Mouse (Mus musculus): ENCODE measurements around the gene Inpp4b. TPM values are rescaled to one million over a fixed set of nuclear protein-coding genes. Genes with fewer than 3 reads are reported as not detected.
A peak's percentile ranks its signal among the peaks of the same experiment; 100 is the strongest.

Gene Inpp4b
- polyA plus RNA-seq, 1 experiment from 2014 or later, result 10.6 TPM

DNA sequence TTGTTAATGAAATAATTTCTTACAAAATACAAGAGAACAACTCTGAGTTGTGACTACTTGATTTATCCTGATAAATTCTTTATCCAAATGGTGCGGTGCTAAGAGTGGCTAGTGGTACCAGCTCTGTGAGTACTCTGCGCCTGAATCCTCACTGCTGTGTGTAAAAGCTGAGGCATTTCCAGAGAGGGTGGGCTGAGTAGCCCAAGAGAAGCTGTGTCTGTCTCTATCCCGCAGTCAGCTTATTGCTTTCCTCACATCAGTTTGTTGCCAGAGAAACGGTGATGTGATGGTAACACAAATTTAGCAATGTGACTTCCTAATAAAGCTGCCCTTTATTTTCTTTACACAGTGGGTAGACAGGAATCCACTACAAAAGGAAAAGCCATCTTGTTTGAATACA is 29.5 kb downstream of the Inpp4b start:
- Histone ChIP-seq H3K4me3 (no peak overlapping the region), H3K4me1 (no peaks in the 10 kb centered on the region), H3K27me3 (replicated peaks) (no peaks in the 10 kb centered on the region), H3K9me3 (no peaks in the 10 kb centered on the region), H3K27ac (no peak overlapping the region), H3K4me2 (no peak overlapping the region), H3K36me3 (replicated peaks) (no peaks in the 10 kb centered on the region), H3K9ac (no peak overlapping the region)
- 53% methylated on average over 4 of the region's 4 CpGs for WGBS
- ATAC-seq (replicated peaks), result 0 out of 2 replicates have a peak, but pooled peaks have one; percentile 30

DNA sequence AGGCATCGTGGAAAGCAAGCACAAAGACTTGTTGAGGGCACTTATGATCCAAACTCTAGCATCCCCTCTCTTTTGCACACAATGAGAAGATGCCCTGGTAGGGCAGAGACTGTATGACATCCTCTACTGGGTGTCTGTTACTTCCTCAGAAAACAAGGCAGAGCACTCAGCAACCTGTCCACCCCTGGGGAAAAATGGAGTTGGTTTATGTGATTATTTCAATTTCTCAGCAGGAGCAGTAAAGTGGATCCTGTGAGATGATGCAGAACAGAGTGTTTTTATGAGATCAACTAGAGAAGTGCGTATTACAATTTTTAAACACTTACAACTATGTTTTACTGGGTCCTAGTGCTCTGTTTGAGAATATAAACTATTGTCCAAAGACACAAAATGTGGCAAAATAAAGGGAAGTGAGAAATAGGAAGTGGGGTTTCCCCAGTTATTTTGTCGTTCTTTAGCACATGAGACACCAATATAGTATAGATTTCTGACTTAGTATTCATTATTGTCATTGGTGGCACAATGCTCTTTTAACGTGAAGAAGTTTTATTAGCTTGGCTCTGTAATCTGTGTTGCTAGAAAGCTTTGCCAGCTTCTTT is 32.6 kb downstream of the Inpp4b start:
- H3K4me3 ChIP-seq, result no peak overlapping the region
- no peaks in the 10 kb centered on the region for H3K9me3 ChIP-seq
- no peak overlapping the region for H3K27ac ChIP-seq
- no peak for ATAC-seq (replicated peaks)
- H3K4me1 ChIP-seq, result no peaks in the 10 kb centered on the region
- no peak overlapping the region for H3K4me2 ChIP-seq
- H3K27me3 ChIP-seq (replicated peaks), result no peaks in the 10 kb centered on the region
- H3K9ac ChIP-seq, result no peak overlapping the region
- H3K36me3 ChIP-seq (replicated peaks), result no peaks in the 10 kb centered on the region
- 81% methylated on average over 4 of the region's 4 CpGs for WGBS

DNA sequence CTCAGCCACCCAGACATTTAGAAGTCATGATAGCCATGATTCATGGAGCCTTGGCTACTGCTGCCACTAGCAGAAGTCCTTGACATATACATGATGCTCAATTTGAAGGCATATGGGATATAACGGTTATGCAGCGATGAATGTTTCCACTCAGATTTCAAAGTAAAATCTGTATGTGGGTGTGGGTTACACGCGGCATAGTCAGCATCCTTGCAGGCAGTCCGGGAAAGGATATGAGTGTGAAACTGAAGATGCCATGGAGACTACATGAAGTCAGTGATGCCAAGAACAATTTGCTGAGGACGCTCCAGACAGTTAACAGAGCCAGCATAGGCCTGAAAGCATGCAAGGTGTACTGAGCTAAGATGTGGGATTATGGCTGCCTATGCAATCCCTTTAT is 46.6 kb downstream of the Inpp4b start:
- no peaks in the 10 kb centered on the region for H3K4me1 ChIP-seq
- H3K4me3 ChIP-seq, result no peak overlapping the region
- H3K27me3 ChIP-seq (replicated peaks), result no peaks in the 10 kb centered on the region
- WGBS, result 96% methylated on average over 6 of the region's 6 CpGs
- H3K9ac ChIP-seq, result no peak overlapping the region
- no peaks in the 10 kb centered on the region for H3K36me3 ChIP-seq (replicated peaks)
- no peak overlapping the region for H3K4me2 ChIP-seq
- H3K27ac ChIP-seq, result no peak overlapping the region
- ATAC-seq (replicated peaks), result no peak
- no peaks in the 10 kb centered on the region for H3K9me3 ChIP-seq

DNA sequence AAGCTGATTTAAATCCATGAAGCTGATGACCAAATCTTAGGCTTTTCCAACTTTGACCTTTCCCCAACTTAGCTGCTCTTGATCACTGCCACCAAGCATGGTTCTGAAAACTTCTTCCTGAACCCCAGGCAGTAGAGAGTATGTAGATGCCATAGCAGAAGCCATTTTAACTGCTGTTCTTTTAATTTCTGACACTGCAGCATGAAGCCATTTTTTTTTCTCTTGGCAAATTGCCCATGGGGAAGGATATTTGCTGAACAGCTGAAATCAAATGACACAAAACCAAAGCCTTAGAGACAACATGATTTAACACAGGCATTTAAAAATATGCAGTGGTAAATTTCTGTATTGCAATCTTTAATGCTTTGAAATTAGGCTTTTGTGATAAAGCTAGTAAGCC is 56.7 kb downstream of the Inpp4b start:
- no peak overlapping the region for H3K4me2 ChIP-seq
- no peaks in the 10 kb centered on the region for H3K4me1 ChIP-seq
- H3K4me3 ChIP-seq, result no peak overlapping the region
- H3K9ac ChIP-seq, result no peak overlapping the region
- no peaks in the 10 kb centered on the region for H3K27me3 ChIP-seq (replicated peaks)
- no peak overlapping the region for H3K27ac ChIP-seq
- no peak for ATAC-seq (replicated peaks)
- no peaks in the 10 kb centered on the region for H3K9me3 ChIP-seq
- no peaks in the 10 kb centered on the region for H3K36me3 ChIP-seq (replicated peaks)

DNA sequence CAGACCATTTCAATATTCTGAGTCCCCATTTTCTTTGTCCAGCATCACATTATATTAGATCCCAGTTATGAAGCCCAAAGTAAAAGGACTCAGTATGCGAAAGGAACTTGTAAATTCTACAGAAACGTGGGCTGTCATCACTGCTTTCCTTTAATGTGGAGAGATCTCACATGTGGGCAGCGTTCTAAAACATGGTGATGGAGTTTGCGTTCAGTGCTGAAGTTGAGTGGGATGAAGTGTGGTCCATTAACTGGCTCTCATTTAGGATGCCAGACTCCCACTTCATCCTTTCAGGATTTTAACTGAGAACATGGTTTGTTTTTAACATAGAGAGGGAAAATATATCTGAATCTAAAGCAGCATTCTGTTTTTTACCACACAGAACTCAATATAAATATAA is 57.1 kb downstream of the Inpp4b start:
- ATAC-seq (replicated peaks), result no peak
- H3K27me3 ChIP-seq (replicated peaks), result no peaks in the 10 kb centered on the region
- no peak overlapping the region for H3K27ac ChIP-seq
- H3K9ac ChIP-seq, result no peak overlapping the region
- H3K4me3 ChIP-seq, result no peak overlapping the region
- no peaks in the 10 kb centered on the region for H3K9me3 ChIP-seq
- H3K4me1 ChIP-seq, result no peaks in the 10 kb centered on the region
- H3K36me3 ChIP-seq (replicated peaks), result no peaks in the 10 kb centered on the region
- 84% methylated on average over 4 of the region's 4 CpGs for WGBS
- no peak overlapping the region for H3K4me2 ChIP-seq

DNA sequence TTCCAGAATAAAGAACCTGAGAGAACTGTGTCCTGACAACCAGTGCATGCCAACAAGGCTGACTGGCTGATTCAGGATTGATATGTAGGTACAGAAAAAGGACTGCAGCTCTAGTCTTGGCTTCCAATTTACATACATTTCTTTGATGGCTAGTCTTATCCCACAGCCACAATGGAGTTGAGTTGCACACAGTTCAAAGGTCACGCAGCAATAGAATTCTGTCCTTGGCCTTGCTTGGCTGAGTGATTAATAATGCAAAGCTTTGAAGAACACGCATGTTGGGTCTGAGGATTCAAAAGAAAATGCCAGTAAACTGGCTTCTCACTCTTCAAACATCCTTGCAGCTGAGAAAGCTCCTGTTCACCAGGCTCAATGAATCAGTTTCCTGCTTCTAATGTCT is 70.4 kb downstream of the Inpp4b start:
- no peak overlapping the region for H3K4me3 ChIP-seq
- H3K4me2 ChIP-seq, result no peak overlapping the region
- no peaks in the 10 kb centered on the region for H3K4me1 ChIP-seq
- no peak overlapping the region for H3K27ac ChIP-seq
- 28% methylated on average over 2 of the region's 2 CpGs for WGBS
- H3K36me3 ChIP-seq (replicated peaks), result no peaks in the 10 kb centered on the region
- H3K27me3 ChIP-seq (replicated peaks), result no peaks in the 10 kb centered on the region
- H3K9me3 ChIP-seq, result no peaks in the 10 kb centered on the region
- no peak for ATAC-seq (replicated peaks)
- H3K9ac ChIP-seq, result no peak overlapping the region

DNA sequence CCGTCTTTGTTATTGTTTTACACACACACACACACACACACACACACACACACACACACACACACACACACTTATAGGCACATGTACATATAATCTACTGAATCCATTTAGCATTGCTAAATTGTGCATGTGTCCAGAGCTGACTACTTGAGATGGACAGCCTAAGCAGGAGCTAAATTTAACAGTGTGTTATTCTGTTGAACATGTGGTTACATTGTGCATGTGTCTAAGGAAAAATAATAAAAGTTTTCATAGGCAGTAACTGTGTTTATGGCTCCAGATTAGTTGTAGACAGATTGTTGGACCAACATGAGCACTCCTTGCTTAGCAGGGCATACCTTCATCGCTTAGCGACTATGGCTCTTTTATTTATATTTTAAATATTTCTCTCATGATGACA is 101.6 kb downstream of the Inpp4b start:
- no peaks in the 10 kb centered on the region for H3K9me3 ChIP-seq
- H3K9ac ChIP-seq, result no peak overlapping the region
- H3K4me2 ChIP-seq, result no peak overlapping the region
- WGBS, result 92% methylated on average over 3 of the region's 3 CpGs
- no peak overlapping the region for H3K4me3 ChIP-seq
- no peaks in the 10 kb centered on the region for H3K36me3 ChIP-seq (replicated peaks)
- no peak for ATAC-seq (replicated peaks)
- H3K27ac ChIP-seq, result no peak overlapping the region
- H3K4me1 ChIP-seq, result no peaks in the 10 kb centered on the region
- no peaks in the 10 kb centered on the region for H3K27me3 ChIP-seq (replicated peaks)

DNA sequence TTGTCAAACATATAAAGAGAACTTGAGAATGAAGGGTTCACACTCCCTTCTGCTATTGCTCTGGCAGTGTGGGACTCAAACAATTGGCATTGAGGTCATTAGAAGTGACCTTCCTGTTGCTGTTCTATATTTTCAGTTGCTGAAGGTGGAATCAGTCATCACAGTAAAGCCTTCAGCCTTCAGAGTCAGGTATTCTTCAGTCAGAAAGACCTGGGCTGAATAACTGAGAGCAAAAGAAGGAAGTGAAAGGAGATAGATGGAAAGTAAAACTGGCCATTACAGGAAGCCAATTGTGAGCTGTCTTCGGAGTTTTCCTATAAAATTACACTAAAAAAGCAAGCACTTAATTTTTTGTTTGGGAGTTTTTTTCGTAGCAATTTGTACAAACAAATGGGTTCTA is 107.4 kb downstream of the Inpp4b start:
- no peaks in the 10 kb centered on the region for H3K9me3 ChIP-seq
- 78% methylated on average over 2 of the region's 2 CpGs for WGBS
- H3K4me3 ChIP-seq, result no peak overlapping the region

DNA sequence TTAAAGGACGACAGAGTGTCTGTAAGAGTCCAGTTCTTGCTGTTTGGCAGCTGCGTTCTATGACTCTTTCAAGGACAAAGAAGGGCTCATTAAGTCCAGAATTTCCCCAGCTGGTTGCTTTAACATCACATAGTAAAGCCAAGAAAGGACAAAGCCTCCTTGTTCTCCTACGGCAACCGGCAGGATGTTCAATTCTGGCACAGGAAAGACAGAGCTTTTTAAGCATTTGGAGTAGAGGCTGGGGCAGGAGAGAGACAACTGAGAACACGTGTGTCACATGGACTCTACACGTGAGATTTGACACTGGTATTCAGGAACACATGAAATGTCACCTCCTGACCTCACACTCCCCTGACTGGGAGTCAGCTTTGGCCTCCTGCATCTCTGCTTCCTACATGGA is 109.7 kb downstream of the Inpp4b start:
- peak; percentile 58 for ATAC-seq (replicated peaks)
- WGBS, result 17% methylated on average over 6 of the region's 6 CpGs
- no peaks in the 10 kb centered on the region for H3K36me3 ChIP-seq (replicated peaks)

More for the DNA sequence above, 107.4 kb downstream of the Inpp4b start:
- H3K4me1 ChIP-seq, result no peaks in the 10 kb centered on the region
- H3K27me3 ChIP-seq (replicated peaks), result no peaks in the 10 kb centered on the region
- H3K36me3 ChIP-seq (replicated peaks), result no peaks in the 10 kb centered on the region
- H3K4me2 ChIP-seq, result no peak overlapping the region
- H3K9ac ChIP-seq, result no peak overlapping the region
- ATAC-seq (replicated peaks), result no peak
- no peak overlapping the region for H3K27ac ChIP-seq

DNA sequence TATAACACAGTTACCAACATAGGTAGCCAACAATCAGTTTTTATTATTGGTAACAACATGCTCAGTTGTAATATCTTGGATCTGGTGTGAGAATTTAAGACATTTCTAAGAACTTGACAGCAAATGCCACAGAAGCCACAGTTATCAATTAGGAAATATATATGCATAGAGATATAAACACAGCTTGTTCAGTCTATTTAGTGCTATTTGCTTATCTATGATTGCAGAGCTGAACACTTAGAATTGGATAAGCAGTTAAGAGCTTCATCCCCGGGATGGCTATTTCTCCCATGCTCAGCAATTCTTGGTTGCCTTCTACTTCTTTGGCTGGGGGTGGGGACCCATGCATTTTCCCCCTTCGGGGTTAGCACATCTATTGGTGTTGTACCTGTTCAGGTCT is 112.5 kb downstream of the Inpp4b start:
- WGBS, result 83% methylated on average over 2 of the region's 2 CpGs
- no peak for ATAC-seq (replicated peaks)
- H3K4me2 ChIP-seq, result no peak overlapping the region

More for the DNA sequence above, 109.7 kb downstream of the Inpp4b start:
- Histone ChIP-seq H3K9me3 (no peaks in the 10 kb centered on the region), H3K27me3 (replicated peaks) (no peaks in the 10 kb centered on the region), H3K9ac (no peak overlapping the region), H3K4me3 (no peak overlapping the region), H3K4me2 (no peak overlapping the region), H3K4me1 (no peaks in the 10 kb centered on the region), H3K27ac (no peak overlapping the region)

DNA sequence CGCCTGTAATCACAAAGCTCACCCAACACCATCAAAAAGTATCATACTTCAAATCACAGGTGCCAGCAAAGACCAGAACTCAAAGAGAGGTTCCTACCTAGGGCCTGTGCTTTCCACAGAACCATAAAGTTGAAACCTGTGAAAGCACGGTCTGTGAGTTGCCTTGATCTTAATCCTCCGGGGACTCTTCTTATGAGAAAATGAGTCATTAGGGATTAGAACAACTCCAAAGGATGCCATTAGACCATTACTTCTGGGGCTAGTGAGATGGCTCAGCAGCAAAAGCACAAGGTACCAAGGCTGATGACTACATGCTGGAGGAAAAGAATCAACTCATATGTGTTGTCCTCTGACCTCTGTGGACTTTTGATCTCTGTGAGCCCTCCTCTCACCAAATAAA is 121.4 kb downstream of the Inpp4b start:
- no peak for ATAC-seq (replicated peaks)
- Histone ChIP-seq H3K4me2 (no peak overlapping the region), H3K36me3 (replicated peaks) (no peaks in the 10 kb centered on the region), H3K4me1 (no peaks in the 10 kb centered on the region), H3K27me3 (replicated peaks) (no peaks in the 10 kb centered on the region), H3K27ac (no peak overlapping the region), H3K4me3 (no peak overlapping the region), H3K9ac (no peak overlapping the region), H3K9me3 (no peaks in the 10 kb centered on the region)
- WGBS, result 75% methylated on average over 3 of the region's 3 CpGs

More for the DNA sequence above, 112.5 kb downstream of the Inpp4b start:
- Histone ChIP-seq H3K36me3 (replicated peaks) (no peaks in the 10 kb centered on the region), H3K9ac (no peak overlapping the region), H3K27me3 (replicated peaks) (no peaks in the 10 kb centered on the region), H3K27ac (no peak overlapping the region), H3K4me3 (no peak overlapping the region), H3K9me3 (no peaks in the 10 kb centered on the region), H3K4me1 (no peaks in the 10 kb centered on the region)

DNA sequence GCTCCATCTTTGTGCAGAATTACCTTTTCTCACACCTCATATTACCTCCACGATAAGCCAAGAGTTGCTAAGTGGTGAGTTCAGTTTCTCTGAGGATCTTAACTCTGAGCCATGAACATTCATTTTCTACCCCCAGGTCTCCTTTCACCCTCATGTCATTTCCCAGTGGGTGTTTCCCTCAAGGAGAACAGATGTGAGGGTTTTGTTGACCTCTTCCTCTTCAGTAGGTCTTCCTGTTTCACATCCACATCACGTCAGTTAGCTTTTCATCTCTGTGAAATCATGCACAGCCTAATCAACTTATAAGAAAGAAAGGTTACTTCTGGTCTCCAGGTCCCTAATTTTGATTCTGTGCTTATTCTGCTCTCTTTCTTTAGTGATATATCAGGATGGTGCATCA is 124.4 kb downstream of the Inpp4b start:
- Histone ChIP-seq H3K9ac (no peak overlapping the region), H3K9me3 (no peaks in the 10 kb centered on the region), H3K4me3 (no peak overlapping the region), H3K27ac (no peak overlapping the region), H3K27me3 (replicated peaks) (no peaks in the 10 kb centered on the region), H3K4me1 (no peaks in the 10 kb centered on the region), H3K36me3 (replicated peaks) (no peaks in the 10 kb centered on the region), H3K4me2 (no peak overlapping the region)
- ATAC-seq (replicated peaks), result no peak
- WGBS, result 75% methylated on average over 2 of the region's 2 CpGs

DNA sequence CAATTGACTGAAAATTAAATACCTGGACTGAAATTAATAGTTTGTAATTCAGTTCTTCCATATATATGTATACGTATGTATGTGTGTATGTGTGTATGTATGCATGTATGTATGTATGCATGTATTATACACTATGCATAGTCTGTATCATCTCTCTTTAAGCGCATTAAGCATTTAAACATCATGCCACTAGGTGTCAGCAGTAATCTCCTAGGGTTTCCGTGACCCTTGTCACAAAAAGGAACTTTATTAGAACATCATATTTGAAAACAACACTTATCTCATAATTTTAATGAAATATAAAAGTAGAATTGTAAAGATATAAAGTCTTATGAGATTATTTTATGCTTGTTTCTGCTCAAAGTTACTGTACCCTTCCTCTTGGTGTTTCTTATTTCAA is 136.3 kb downstream of the Inpp4b start:
- Histone ChIP-seq H3K4me1 (no peaks in the 10 kb centered on the region), H3K27ac (no peak overlapping the region), H3K36me3 (replicated peaks) (no peaks in the 10 kb centered on the region), H3K9ac (no peak overlapping the region), H3K4me3 (no peak overlapping the region), H3K4me2 (no peak overlapping the region), H3K27me3 (replicated peaks) (no peaks in the 10 kb centered on the region), H3K9me3 (no peaks in the 10 kb centered on the region)
- WGBS, result 38% methylated on average over 3 of the region's 3 CpGs
- ATAC-seq (replicated peaks), result peak; percentile 73; the same call in 1 of the 2 replicates

Data from midbrain, embryonic 15.5 days (tissue).